Mouse (Mus musculus) neutrophil, adult 5-6 weeks (primary cell): ENCODE data around the gene Hhat. TPM values are rescaled to one million over a fixed set of nuclear protein-coding genes. Genes with fewer than 3 reads are reported as not detected.

ENCODE experiments used
- ATAC-seq: fragments of 151-379, 151-347 bp; 2 replicates; pipeline ENCODE4 v1.8.0; 2017; ENCODE audit warnings: mild to moderate bottlenecking, moderate TSS enrichment; ENCODE audit not compliant: insufficient number of reproducible peaks, poor library complexity, low FRiP score, severe bottlenecking; ENCODE audit errors: extremely low read depth
- total RNA-seq: library from RNA; stranded (forward); fragments of 200-1000 nt; gene quantifications from 2 replicates; pipeline ENCODE4 v1.2.3, GENCODE M21; 2017

Hhat gene
- total RNA-seq = 3.7 and 9.0 TPM in 2 replicates

- ATAC-seq = peak; percentile 73
These were observed at the start of gene Hhat for GRCm38 (mm10) chr1:192770495-192771331. Hhat (minus strand) TSS chr1:192771223.

GRCm38 (mm10) chr1:192818334-192818733 is 47.3 kb upstream of the Hhat start:
- no peak for ATAC-seq

GRCm38 (mm10) chr1:192815789-192816188 is 44.8 kb upstream of the Hhat start:
- ATAC-seq = no peak

- no peak for ATAC-seq
These were observed 43.7 kb upstream of the Hhat start for GRCm38 (mm10) chr1:192814700-192815099.

- ATAC-seq = no peak
These were observed 41.7 kb upstream of the Hhat start for GRCm38 (mm10) chr1:192812758-192813157.

- ATAC-seq = no peak
These were observed 41.3 kb upstream of the Hhat start for GRCm38 (mm10) chr1:192812290-192812689.

- no peak for ATAC-seq
These were observed 35.4 kb upstream of the Hhat start for GRCm38 (mm10) chr1:192806168-192807157.

- ATAC-seq = no peak
These were observed 29.3 kb upstream of the Hhat start for GRCm38 (mm10) chr1:192800338-192800737.

GRCm38 (mm10) chr1:192799165-192799991 is 28.4 kb upstream of the Hhat start:
- ATAC-seq = no peak

- no peak for ATAC-seq
These were observed 27.5 kb upstream of the Hhat start for GRCm38 (mm10) chr1:192798212-192799164.

GRCm38 (mm10) chr1:192797011-192797274 is 25.9 kb upstream of the Hhat start:
- no peak for ATAC-seq

GRCm38 (mm10) chr1:192796201-192797010 is 25.4 kb upstream of the Hhat start:
- ATAC-seq = no peak

GRCm38 (mm10) chr1:192794957-192795745 is 24.1 kb upstream of the Hhat start:
- no peak for ATAC-seq

GRCm38 (mm10) chr1:192791897-192792361 is 20.9 kb upstream of the Hhat start:
- ATAC-seq = no peak

- no peak for ATAC-seq
These were observed 19.4 kb upstream of the Hhat start for GRCm38 (mm10) chr1:192790442-192790841.

- ATAC-seq = no peak
These were observed 18.8 kb upstream of the Hhat start for GRCm38 (mm10) chr1:192789828-192790227.
